Mouse (Mus musculus) cerebellum, adult 11 months (tissue): ENCODE measurements around the gene Zfp335.
A peak's percentile ranks its signal among the peaks of the same experiment; 100 is the strongest.
"Not testable (repeated sequence)": the region's sequence is repeated elsewhere in the genome, so short reads cannot be mapped to it uniquely, and the experiment has no call there.

Experiments used
- DNase-seq: peaks from one replicate; pipeline ENCODE4 v3.0.0; 2022

Gene Zfp335

GRCm38 (mm10) chr2:164892696-164893216 lies 18.8 kb downstream of the Zfp335 start:
- DNase-seq: no peak

- peak; percentile 64 for DNase-seq
Observed at GRCm38 (mm10) chr2:164891908-164892695, 19.5 kb downstream of the Zfp335 start.

GRCm38 (mm10) chr2:164891056-164891834 lies 20.3 kb downstream of the Zfp335 start:
- no peak for DNase-seq

- DNase-seq: no peak
Observed at GRCm38 (mm10) chr2:164890411-164891049, 21.0 kb downstream of the Zfp335 start.

- no peak for DNase-seq
Observed at GRCm38 (mm10) chr2:164889960-164890359, 21.6 kb downstream of the Zfp335 start.

- no peak for DNase-seq
Observed at GRCm38 (mm10) chr2:164888996-164889395, 22.6 kb downstream of the Zfp335 start.

GRCm38 (mm10) chr2:164886617-164887016 lies 24.9 kb downstream of the Zfp335 start:
- no peak for DNase-seq

- DNase-seq: peak; percentile 75
Observed at GRCm38 (mm10) chr2:164885788-164886187, 25.8 kb downstream of the Zfp335 start.

- peak; percentile 13 for DNase-seq
Observed at GRCm38 (mm10) chr2:164882619-164883018, 28.9 kb downstream of the Zfp335 start.

GRCm38 (mm10) chr2:164879568-164880277 lies 31.8 kb downstream of the Zfp335 start:
- DNase-seq: peak; percentile 93

GRCm38 (mm10) chr2:164879228-164879567 lies 32.4 kb downstream of the Zfp335 start, which contains the start of gene Pcif1:
Pcif1 (plus strand) TSS chr2:164879304.
- DNase-seq: peak; percentile 94

- peak; percentile 68 for DNase-seq
Observed at GRCm38 (mm10) chr2:164878509-164879227, 32.9 kb downstream of the Zfp335 start.

- DNase-seq: not testable (repeated sequence)
Observed at GRCm38 (mm10) chr2:164877376-164878215, 34.0 kb downstream of the Zfp335 start.

GRCm38 (mm10) chr2:164875648-164876047 lies 35.9 kb downstream of the Zfp335 start:
- DNase-seq: not testable (repeated sequence)

GRCm38 (mm10) chr2:164874239-164874769 lies 37.3 kb downstream of the Zfp335 start:
- DNase-seq: no peak

- no peak for DNase-seq
Observed at GRCm38 (mm10) chr2:164873621-164874020, 37.9 kb downstream of the Zfp335 start.

- no peak for DNase-seq
Observed at GRCm38 (mm10) chr2:164871602-164872303, 39.8 kb downstream of the Zfp335 start.

- DNase-seq: no peak
Observed at GRCm38 (mm10) chr2:164868491-164868890, 43.1 kb downstream of the Zfp335 start.

GRCm38 (mm10) chr2:164867566-164867965 lies 44.0 kb downstream of the Zfp335 start:
- DNase-seq: no peak
